Mouse (Mus musculus) liver, embryonic 12.5 days (tissue): ENCODE measurements around the gene Slco1a5. TPM values are rescaled to one million over a fixed set of nuclear protein-coding genes. Genes with fewer than 3 reads are reported as not detected.
"Not testable (repeated sequence)": the region's sequence is repeated elsewhere in the genome, so short reads cannot be mapped to it uniquely, and the experiment has no call there.

Source experiments
- ATAC-seq: fragments of 200-750 bp; cut with Nextera tagmentation; 2 replicates; pipeline ENCODE4 v1.8.0; 2017; ENCODE audit warnings: moderate number of reproducible peaks, mild to moderate bottlenecking, moderate library complexity
- H3K27ac ChIP-seq: fragments of 300-500 bp; sonication (generic); 2 replicates; pipeline ENCODE4 v1.5.1; 2016; ENCODE audit warnings: mild to moderate bottlenecking
- H3K27me3 ChIP-seq: fragments of 300-500 bp; sonication (generic); replicated peaks from 2 replicates; pipeline ENCODE4 v1.6.1; 2016; ENCODE audit warnings: mild to moderate bottlenecking, moderate library complexity
- H3K36me3 ChIP-seq: fragments of 300-500 bp; sonication (generic); 2 replicates; pipeline ENCODE4 v1.6.1; 2016; ENCODE audit warnings: mild to moderate bottlenecking, moderate library complexity
- H3K4me1 ChIP-seq: fragments of 300-500 bp; sonication (generic); 2 replicates; pipeline ENCODE4 v1.6.1; 2016
- H3K4me2 ChIP-seq: fragments of 300-500 bp; sonication (generic); 2 replicates; pipeline ENCODE4 v1.6.1; 2016; ENCODE audit warnings: mild to moderate bottlenecking, moderate library complexity
- H3K4me3 ChIP-seq: fragments of 300-500 bp; sonication (generic); 2 replicates; pipeline ENCODE4 v1.5.1; 2016; ENCODE audit warnings: mild to moderate bottlenecking, moderate library complexity
- H3K9ac ChIP-seq: fragments of 300-500 bp; sonication (generic); 2 replicates; pipeline ENCODE4 v1.6.1; 2016; ENCODE audit warnings: mild to moderate bottlenecking, moderate library complexity
- H3K9me3 ChIP-seq: fragments of 300-500 bp; sonication (generic); replicated peaks from 2 replicates; pipeline ENCODE4 v1.6.1; 2016; ENCODE audit warnings: mild to moderate bottlenecking, moderate library complexity
- WGBS: fragments of 180-500 bp; shearing (Covaris S2); methylation state at CpG from one replicate; pipeline ENCODE4 v1.1.7; 2016; ENCODE audit not compliant: insufficient replicate concordance; 5-methylcytosine and 5-hydroxymethylcytosine counted together
- polyA plus RNA-seq: library from polyadenylated mRNA; unstranded; fragments of >200 nt; fragmentation: Nextera tagmentation; extraction: Ambion mirVana; gene quantifications from 2 replicates; pipeline ENCODE4 v1.2.1, GENCODE M21; 2016

Slco1a5 gene
- polyA plus RNA-seq, 1 experiment from 2014 or later, result not detected

DNA sequence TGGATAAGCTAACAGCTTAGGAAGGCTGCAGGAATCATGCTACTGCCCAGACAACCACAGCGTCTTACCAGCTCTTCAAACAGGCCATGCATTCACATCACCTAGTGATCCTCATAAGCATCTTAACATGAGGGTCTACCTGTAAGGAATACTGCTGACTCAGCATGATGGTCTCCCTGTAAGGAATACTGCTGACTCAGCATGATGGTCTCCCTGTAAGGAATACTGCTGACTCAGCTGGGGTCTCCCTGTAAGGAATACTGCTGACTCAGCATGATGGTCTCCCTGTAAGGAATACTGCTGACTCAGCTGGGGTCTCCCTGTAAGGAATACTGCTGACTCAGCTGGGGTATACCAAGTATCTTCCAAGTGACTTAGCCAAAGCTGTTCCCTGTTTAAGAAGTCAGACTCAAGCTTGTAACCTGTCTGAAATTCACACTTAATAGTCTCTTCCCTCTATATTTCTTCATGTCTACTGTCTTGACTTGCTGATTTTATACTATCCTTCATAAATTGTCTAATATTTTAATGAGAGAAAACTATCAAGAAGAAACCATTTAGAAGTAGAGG is 72.0 kb downstream of the Slco1a5 start:
- not testable (repeated sequence) for H3K9me3 ChIP-seq, H3K4me1 ChIP-seq, ATAC-seq, H3K27ac ChIP-seq, H3K9ac ChIP-seq, H3K36me3 ChIP-seq, H3K4me2 ChIP-seq, H3K4me3 ChIP-seq, H3K27me3 ChIP-seq
- 59% methylated on average over 1 of the region's 1 CpGs for WGBS

- Histone ChIP-seq H3K9me3 (0 out of 2 replicates have a peak, but pooled peaks cover 8% of the 10 kb centered on the region), H3K27me3 (no peaks in the 10 kb centered on the region), H3K4me3 (no peak overlapping the region), H3K4me2 (no peak overlapping the region), H3K4me1 (no peaks in the 10 kb centered on the region), H3K36me3 (no peaks in the 10 kb centered on the region), H3K9ac (no peak overlapping the region), H3K27ac (no peak overlapping the region)
- ATAC-seq, result no peak
- WGBS, result 63% methylated on average over 5 of the region's 5 CpGs
Measured at GRCm38 (mm10) chr6:142245065-142245464, 77.7 kb downstream of the Slco1a5 start.

DNA sequence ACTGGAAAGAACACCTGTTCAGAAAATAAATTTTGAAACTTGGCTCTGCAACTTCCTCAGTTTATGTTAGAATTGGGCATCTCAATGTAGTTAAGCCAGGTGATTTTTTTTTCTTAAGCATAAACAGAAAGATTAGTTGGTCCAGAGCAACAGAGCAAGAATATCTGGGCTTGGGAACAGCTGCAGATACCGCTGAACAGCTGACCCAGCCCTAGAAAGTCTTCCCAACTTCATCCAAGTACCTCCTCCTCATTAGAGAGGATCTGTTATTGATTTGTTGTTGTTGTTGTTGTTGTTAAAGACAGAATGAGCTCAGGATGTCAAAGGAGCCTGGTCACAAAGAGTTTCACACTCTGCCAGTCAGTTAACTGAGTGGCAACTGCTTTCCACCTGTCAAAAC is 83.3 kb downstream of the Slco1a5 start:
- Histone ChIP-seq H3K9me3 (0 out of 2 replicates have a peak, but pooled peaks cover 4% of the 10 kb centered on the region), H3K9ac (no peak overlapping the region), H3K4me3 (no peak overlapping the region), H3K36me3 (no peaks in the 10 kb centered on the region), H3K27ac (no peak overlapping the region), H3K27me3 (no peaks in the 10 kb centered on the region), H3K4me2 (no peak overlapping the region), H3K4me1 (no peaks in the 10 kb centered on the region)
- ATAC-seq, result no peak
- WGBS, result 50% methylated on average over 1 of the region's 1 CpGs

DNA sequence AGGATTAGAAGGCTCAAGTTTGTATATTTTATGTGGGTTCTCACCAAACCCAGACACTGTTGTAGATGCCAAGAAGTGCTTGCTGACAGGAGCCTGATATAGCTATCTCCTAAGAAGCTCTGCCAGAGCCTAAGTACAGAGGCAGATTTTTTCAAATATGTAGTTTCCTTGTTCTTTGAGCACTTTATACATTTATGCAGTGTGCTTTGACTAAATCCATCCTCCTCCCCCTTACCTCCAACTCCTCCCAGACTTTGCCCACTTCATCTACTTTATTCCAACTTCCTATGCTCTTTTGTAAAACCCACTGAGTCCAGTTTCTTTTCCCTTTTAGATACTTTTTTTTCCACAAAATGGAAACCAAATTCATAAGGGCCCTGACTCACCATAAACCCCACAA is 102.6 kb downstream of the Slco1a5 start:
- H3K9me3 ChIP-seq, result no peaks in the 10 kb centered on the region
- H3K4me2 ChIP-seq, result no peak overlapping the region
- H3K4me3 ChIP-seq, result no peak overlapping the region
- no peak for ATAC-seq
- H3K36me3 ChIP-seq, result no peaks in the 10 kb centered on the region
- no peaks in the 10 kb centered on the region for H3K4me1 ChIP-seq
- no peak overlapping the region for H3K27ac ChIP-seq
- H3K9ac ChIP-seq, result no peak overlapping the region
- no peaks in the 10 kb centered on the region for H3K27me3 ChIP-seq

GRCm38 (mm10) chr6:142211821-142212220 is 111.0 kb downstream of the Slco1a5 start:
- Histone ChIP-seq H3K9me3 (no peaks in the 10 kb centered on the region), H3K27ac (no peak overlapping the region), H3K9ac (no peak overlapping the region), H3K4me3 (no peak overlapping the region), H3K4me1 (no peaks in the 10 kb centered on the region), H3K36me3 (no peaks in the 10 kb centered on the region), H3K4me2 (no peak overlapping the region), H3K27me3 (no peaks in the 10 kb centered on the region)
- ATAC-seq, result no peak

DNA sequence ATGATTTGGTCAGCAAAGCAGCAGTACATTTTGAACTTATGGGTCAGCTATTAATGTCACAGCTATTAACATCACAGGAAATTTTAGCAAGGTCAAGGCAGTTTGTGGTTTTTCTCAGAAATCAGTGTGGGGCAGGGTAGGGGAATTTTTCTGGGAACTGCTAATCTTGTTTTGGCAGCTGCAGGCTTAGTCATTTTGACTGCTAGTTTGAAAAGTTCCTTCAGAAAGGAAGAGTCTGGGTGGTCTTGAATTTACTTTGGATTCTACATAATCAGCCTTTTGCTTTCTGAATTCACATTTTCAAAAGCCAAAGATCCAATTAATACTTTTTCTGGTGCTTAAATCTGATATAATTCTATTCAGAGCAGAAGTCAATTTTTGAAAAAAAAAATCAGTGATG is 113.0 kb downstream of the Slco1a5 start:
- Histone ChIP-seq H3K4me1 (no peaks in the 10 kb centered on the region), H3K4me3 (no peak overlapping the region), H3K9ac (no peak overlapping the region), H3K9me3 (no peaks in the 10 kb centered on the region), H3K36me3 (no peaks in the 10 kb centered on the region), H3K27ac (no peak overlapping the region), H3K27me3 (no peaks in the 10 kb centered on the region), H3K4me2 (no peak overlapping the region)
- ATAC-seq, result no peak

DNA sequence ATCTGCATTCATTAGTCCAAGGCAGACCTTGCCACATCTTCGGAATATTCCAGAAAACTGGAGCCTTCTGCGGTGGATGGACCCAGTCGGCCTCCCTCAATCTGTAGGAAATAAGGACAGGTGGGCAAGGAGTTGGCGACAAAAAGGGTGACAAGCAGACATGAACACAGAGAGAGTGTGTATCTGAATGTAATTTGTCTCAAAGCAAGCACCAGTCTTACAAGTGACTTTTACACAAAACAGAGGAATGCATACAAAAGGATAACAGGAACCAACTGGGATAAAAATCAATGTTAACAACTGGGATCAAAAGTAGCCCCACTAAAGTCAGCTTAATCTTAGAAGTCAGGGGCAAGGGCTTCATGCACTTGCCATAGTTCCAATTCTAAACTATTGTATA is 114.4 kb downstream of the Slco1a5 start, which contains the start of gene Slco1a6:
Gene Slco1a6, minus strand, starts transcription at position 101 of the 400 bp plus-strand sequence.
- H3K4me3 ChIP-seq, result no peak within 1 kb of the TSS
- no peak within 1 kb of the TSS for H3K9ac ChIP-seq
- no peaks in the 10 kb centered on the region for H3K27me3 ChIP-seq
- 76% methylated on average over 4 of the region's 4 CpGs for WGBS
- no peaks in the 10 kb centered on the region for H3K4me1 ChIP-seq
- H3K27ac ChIP-seq, result no peak within 1 kb of the TSS
- no peaks in the 10 kb centered on the region for H3K36me3 ChIP-seq
- ATAC-seq, result no peak
- no peak within 1 kb of the TSS for H3K4me2 ChIP-seq
- H3K9me3 ChIP-seq, result no peaks in the 10 kb centered on the region

DNA sequence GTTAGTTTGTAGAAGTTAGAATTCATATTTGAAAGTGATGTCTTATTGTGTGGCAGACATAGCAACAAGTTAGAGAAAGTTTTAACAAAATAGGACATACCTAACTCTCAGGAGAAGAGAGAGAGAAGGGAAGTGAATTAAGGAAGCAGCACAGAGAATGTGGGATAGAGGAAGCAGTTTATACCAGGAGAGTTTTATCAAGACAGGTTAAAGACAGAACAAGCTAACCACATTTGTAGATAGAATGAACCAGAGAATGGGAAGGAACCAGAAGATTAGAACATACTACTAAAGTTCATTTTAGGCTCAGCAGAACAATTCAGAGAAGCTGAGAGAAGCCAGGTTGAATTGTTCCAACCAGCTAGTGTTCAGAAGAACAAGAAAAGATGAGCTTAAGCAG is 122.3 kb downstream of the Slco1a5 start:
- no peak overlapping the region for H3K27ac ChIP-seq
- H3K27me3 ChIP-seq, result no peaks in the 10 kb centered on the region
- no peak overlapping the region for H3K4me2 ChIP-seq
- H3K4me3 ChIP-seq, result no peak overlapping the region
- peaks cover 7% of the 10 kb centered on the region; the same call in 1 of the 2 replicates for H3K9me3 ChIP-seq
- H3K4me1 ChIP-seq, result no peaks in the 10 kb centered on the region
- no peaks in the 10 kb centered on the region for H3K36me3 ChIP-seq
- H3K9ac ChIP-seq, result no peak overlapping the region
- no peak for ATAC-seq

DNA sequence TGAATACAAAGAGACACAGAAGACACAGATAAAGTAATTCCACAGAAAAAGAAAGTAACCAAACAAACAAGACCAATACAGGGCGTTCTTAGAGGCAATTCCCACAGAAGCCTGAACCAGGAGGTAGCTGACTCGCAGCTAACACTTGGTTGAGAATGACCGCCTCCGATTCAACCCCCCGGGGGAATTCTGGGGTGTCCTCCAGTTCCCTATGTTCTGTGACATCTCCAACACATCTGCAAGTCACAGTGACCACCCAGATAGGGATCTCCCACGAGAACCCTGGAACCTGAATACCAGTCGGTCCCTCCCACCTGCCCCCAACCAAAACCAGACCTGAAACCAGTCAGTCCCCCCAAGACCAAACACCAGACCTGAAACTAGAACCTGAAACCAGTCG is 128.5 kb downstream of the Slco1a5 start:
- no peak overlapping the region for H3K9ac ChIP-seq
- no peak overlapping the region for H3K27ac ChIP-seq
- H3K27me3 ChIP-seq, result no peaks in the 10 kb centered on the region
- no peaks in the 10 kb centered on the region for H3K4me1 ChIP-seq
- no peak overlapping the region for H3K4me2 ChIP-seq
- no peak overlapping the region for H3K4me3 ChIP-seq
- WGBS, result 69% methylated on average over 8 of the region's 8 CpGs
- no peak for ATAC-seq
- H3K36me3 ChIP-seq, result no peaks in the 10 kb centered on the region
- H3K9me3 ChIP-seq, result peaks cover 4% of the 10 kb centered on the region; the same call in 1 of the 2 replicates

DNA sequence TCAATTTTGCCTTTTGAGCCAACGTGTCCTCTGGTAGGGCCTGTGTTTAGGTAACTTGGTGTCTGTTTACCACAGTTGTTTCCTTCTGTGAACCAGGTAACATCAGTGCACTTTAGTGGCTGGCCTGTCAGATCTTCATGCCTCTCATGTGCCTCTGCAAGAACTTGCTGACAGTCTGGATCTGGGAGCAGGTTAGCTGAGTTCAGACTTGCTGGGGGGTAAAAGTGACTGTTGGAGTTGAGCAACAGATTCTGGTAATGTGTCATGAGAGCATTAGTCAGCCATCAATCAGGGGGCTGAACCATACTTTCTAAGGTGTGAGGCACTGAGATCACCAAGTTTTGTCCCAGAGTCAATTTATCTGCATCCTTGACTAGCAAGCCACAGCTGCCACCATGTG is 130.8 kb downstream of the Slco1a5 start:
- no peaks in the 10 kb centered on the region for H3K36me3 ChIP-seq
- no peak for ATAC-seq
- WGBS, result 40% methylated on average over 1 of the region's 1 CpGs

GRCm38 (mm10) chr6:142187426-142187825 is 135.4 kb downstream of the Slco1a5 start:
- Histone ChIP-seq H3K27me3 (no peaks in the 10 kb centered on the region), H3K4me2 (no peak overlapping the region), H3K9ac (no peak overlapping the region), H3K9me3 (0 out of 2 replicates have a peak, but pooled peaks cover 7% of the 10 kb centered on the region), H3K4me1 (no peaks in the 10 kb centered on the region), H3K4me3 (no peak overlapping the region), H3K27ac (no peak overlapping the region), H3K36me3 (no peaks in the 10 kb centered on the region)
- 73% methylated on average over 3 of the region's 3 CpGs for WGBS
- no peak for ATAC-seq

More for the DNA sequence above, 130.8 kb downstream of the Slco1a5 start:
- Histone ChIP-seq H3K4me3 (no peak overlapping the region), H3K9ac (no peak overlapping the region), H3K27ac (no peak overlapping the region), H3K9me3 (peaks cover 4% of the 10 kb centered on the region; the same call in 1 of the 2 replicates), H3K27me3 (no peaks in the 10 kb centered on the region), H3K4me1 (no peaks in the 10 kb centered on the region), H3K4me2 (no peak overlapping the region)

DNA sequence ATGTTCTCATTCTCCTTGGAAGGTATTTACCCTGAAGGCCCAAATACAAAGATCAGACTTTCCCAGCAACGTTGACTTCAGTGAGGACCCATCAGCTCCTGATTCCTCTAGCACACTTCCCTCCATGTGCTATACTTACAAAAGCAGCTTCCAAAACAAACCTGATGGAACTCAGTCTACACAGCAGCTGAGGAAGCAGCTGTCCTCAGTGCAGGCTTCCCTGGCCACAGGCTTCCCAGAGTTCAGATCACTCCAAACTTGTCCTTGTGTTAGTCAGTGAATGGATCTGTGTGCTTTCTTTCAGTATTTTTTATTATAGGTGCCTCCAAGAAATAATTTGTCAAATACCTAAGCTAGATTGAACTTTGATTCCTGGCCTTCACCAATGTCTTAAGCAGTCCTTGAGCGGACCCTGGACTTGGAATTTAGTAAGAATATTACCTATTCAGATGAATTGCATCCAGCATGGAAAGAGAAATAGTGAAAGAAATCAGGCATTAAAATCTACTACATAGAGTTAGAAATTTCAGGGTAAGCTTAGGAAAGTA is 136.8 kb downstream of the Slco1a5 start:
- no peaks in the 10 kb centered on the region for H3K27me3 ChIP-seq
- H3K9me3 ChIP-seq, result 0 out of 2 replicates have a peak, but pooled peaks cover 3% of the 10 kb centered on the region
- no peak overlapping the region for H3K4me3 ChIP-seq
- ATAC-seq, result no peak
- H3K4me2 ChIP-seq, result no peak overlapping the region
- no peak overlapping the region for H3K9ac ChIP-seq
- H3K36me3 ChIP-seq, result no peaks in the 10 kb centered on the region
- H3K27ac ChIP-seq, result no peak overlapping the region
- no peaks in the 10 kb centered on the region for H3K4me1 ChIP-seq
- WGBS, result 54% methylated on average over 2 of the region's 2 CpGs
